Mouse (Mus musculus): ENCODE measurements at regions not wholly inside any gene's neighbourhood (a gene's known extent, or its start where the extent isn't known, plus 50 kb on each side); places are given as distances from the start of the nearest gene placed in this dataset.
A peak's percentile ranks its signal among the peaks of the same experiment; 100 is the strongest.

- WGBS: 74% methylated on average over 5 of the region's 5 CpGs
Observed at GRCm38 (mm10) chr8:103451381-103452018, 649.9 kb upstream of the Cdh5 start.

GRCm38 (mm10) chr8:103457176-103457575 is 644.2 kb upstream of the Cdh5 start:
- WGBS: 78% methylated on average over 6 of the region's 6 CpGs
- H3K4me1 ChIP-seq (ENCODE audit: control insufficient read depth, insufficient read depth, low read length): no peaks in the 10 kb centered on the region

More at GRCm38 (mm10) chr8:103451381-103452018, 649.9 kb upstream of the Cdh5 start:
- no peak for DNase-seq (ENCODE audit: extremely low read depth, low read depth, low spot score)
- no peaks in the 10 kb centered on the region for H3K27me3 ChIP-seq (ENCODE audit: control insufficient read depth, insufficient read depth, low read length)
- no peaks in the 10 kb centered on the region for H3K36me3 ChIP-seq (ENCODE audit: control insufficient read depth, insufficient read depth, low read length)
- no peak overlapping the region for H3K27ac ChIP-seq (replicated peaks; ENCODE audit: insufficient read depth, low read depth, low read length)
- H3K9ac ChIP-seq (ENCODE audit: low read depth, low read length): no peak overlapping the region
- H3K79me2 ChIP-seq (ENCODE audit: control insufficient read depth, insufficient read depth, low read length): no peaks in the 10 kb centered on the region
- TF ChIP-seq CTCF (IDR thresholded peaks at IDR 0.05; ENCODE audit: low read depth, low read length): no peak
- TF ChIP-seq POLR2A (IDR thresholded peaks at IDR 0.05; ENCODE audit: extremely low read depth, insufficient read depth, low read length): no peak
- H3K4me1 ChIP-seq (ENCODE audit: control insufficient read depth, insufficient read depth, low read length): no peaks in the 10 kb centered on the region
- no peak overlapping the region for H3K4me3 ChIP-seq (ENCODE audit: insufficient read depth, low read depth, low read length)

DNA sequence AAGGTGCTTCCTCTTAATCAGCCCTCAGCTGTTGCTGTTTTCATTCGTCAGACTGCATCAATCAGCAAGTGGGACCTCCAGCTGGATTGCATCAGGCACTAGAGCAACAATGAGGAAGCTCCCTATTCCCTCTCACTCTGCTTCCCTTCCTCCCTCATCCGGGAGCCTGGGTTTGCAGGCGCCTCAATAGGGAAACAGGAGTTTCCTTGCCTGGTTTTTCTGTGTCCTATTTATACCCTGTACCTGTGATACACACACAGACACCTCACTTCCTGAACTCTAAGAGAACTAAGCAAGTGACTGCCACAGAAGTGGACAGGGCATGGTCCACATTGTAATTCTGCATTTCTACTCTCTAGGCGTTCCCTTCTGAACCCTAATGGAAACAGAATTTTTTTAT is 637.9 kb upstream of the Cdh5 start:
- Histone ChIP-seq H3K27ac (replicated peaks; ENCODE audit: insufficient read depth, low read depth, low read length) (no peak overlapping the region), H3K4me1 (ENCODE audit: control insufficient read depth, insufficient read depth, low read length) (peaks cover 7% of the 10 kb centered on the region), H3K9ac (ENCODE audit: low read depth, low read length) (no peak overlapping the region), H3K79me2 (ENCODE audit: control insufficient read depth, insufficient read depth, low read length) (no peaks in the 10 kb centered on the region), H3K36me3 (ENCODE audit: control insufficient read depth, insufficient read depth, low read length) (no peaks in the 10 kb centered on the region), H3K27me3 (ENCODE audit: control insufficient read depth, insufficient read depth, low read length) (no peaks in the 10 kb centered on the region), H3K4me3 (ENCODE audit: insufficient read depth, low read depth, low read length) (no peak overlapping the region)
- WGBS: 69% methylated on average over 4 of the region's 4 CpGs
- TF ChIP-seq POLR2A (IDR thresholded peaks at IDR 0.05; ENCODE audit: extremely low read depth, insufficient read depth, low read length) (no peak), CTCF (IDR thresholded peaks at IDR 0.05; ENCODE audit: low read depth, low read length) (no peak)
- DNase-seq (ENCODE audit: extremely low read depth, low read depth, low spot score): no peak

More at GRCm38 (mm10) chr8:103457176-103457575, 644.2 kb upstream of the Cdh5 start:
- H3K9ac ChIP-seq (ENCODE audit: low read depth, low read length): no peak overlapping the region
- H3K27ac ChIP-seq (replicated peaks; ENCODE audit: insufficient read depth, low read depth, low read length): no peak overlapping the region
- H3K4me3 ChIP-seq (ENCODE audit: insufficient read depth, low read depth, low read length): no peak overlapping the region
- no peak for DNase-seq (ENCODE audit: extremely low read depth, low read depth, low spot score)
- TF ChIP-seq CTCF (IDR thresholded peaks at IDR 0.05; ENCODE audit: low read depth, low read length) (no peak), POLR2A (IDR thresholded peaks at IDR 0.05; ENCODE audit: extremely low read depth, insufficient read depth, low read length) (no peak)
- H3K27me3 ChIP-seq (ENCODE audit: control insufficient read depth, insufficient read depth, low read length): no peaks in the 10 kb centered on the region
- H3K79me2 ChIP-seq (ENCODE audit: control insufficient read depth, insufficient read depth, low read length): no peaks in the 10 kb centered on the region
- H3K36me3 ChIP-seq (ENCODE audit: control insufficient read depth, insufficient read depth, low read length): no peaks in the 10 kb centered on the region

DNA sequence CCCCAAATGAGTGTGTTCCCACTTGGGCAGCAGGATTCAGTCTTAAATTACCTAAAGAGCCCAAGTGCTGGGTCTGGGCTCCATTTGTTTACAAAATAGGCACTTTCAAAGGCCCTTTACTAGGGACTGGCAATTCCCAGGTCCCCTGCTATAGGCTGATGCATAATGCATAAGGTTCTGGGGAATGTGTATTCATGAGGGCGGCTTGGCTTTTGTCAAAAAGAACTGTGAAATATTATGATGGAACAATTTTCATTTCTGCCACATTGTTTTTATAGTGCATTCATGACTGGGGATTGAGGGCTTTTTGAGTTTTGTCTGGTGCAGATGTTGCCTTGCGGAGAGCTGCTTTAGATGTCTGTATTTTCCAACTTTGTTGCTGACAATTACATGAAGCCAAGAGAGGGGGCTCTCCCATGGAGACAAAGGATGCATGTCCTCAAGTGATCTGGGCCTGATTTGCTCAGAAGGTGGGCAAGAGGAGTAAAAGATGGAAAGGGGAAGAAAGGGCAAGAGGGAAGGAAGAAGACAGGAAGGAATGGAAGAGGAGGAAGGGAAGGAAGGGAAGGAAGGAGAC is 636.6 kb upstream of the Cdh5 start:
- WGBS: 97% methylated on average over 2 of the region's 2 CpGs
- DNase-seq (ENCODE audit: extremely low read depth, low read depth, low spot score): no peak
- Histone ChIP-seq H3K27ac (replicated peaks; ENCODE audit: insufficient read depth, low read depth, low read length) (no peak overlapping the region), H3K9ac (ENCODE audit: low read depth, low read length) (no peak overlapping the region), H3K79me2 (ENCODE audit: control insufficient read depth, insufficient read depth, low read length) (no peaks in the 10 kb centered on the region), H3K36me3 (ENCODE audit: control insufficient read depth, insufficient read depth, low read length) (no peaks in the 10 kb centered on the region), H3K4me3 (ENCODE audit: insufficient read depth, low read depth, low read length) (no peak overlapping the region), H3K4me1 (ENCODE audit: control insufficient read depth, insufficient read depth, low read length) (peaks cover 7% of the 10 kb centered on the region), H3K27me3 (ENCODE audit: control insufficient read depth, insufficient read depth, low read length) (no peaks in the 10 kb centered on the region)
- TF ChIP-seq POLR2A (IDR thresholded peaks at IDR 0.05; ENCODE audit: extremely low read depth, insufficient read depth, low read length) (no peak), CTCF (IDR thresholded peaks at IDR 0.05; ENCODE audit: low read depth, low read length) (no peak)

DNA sequence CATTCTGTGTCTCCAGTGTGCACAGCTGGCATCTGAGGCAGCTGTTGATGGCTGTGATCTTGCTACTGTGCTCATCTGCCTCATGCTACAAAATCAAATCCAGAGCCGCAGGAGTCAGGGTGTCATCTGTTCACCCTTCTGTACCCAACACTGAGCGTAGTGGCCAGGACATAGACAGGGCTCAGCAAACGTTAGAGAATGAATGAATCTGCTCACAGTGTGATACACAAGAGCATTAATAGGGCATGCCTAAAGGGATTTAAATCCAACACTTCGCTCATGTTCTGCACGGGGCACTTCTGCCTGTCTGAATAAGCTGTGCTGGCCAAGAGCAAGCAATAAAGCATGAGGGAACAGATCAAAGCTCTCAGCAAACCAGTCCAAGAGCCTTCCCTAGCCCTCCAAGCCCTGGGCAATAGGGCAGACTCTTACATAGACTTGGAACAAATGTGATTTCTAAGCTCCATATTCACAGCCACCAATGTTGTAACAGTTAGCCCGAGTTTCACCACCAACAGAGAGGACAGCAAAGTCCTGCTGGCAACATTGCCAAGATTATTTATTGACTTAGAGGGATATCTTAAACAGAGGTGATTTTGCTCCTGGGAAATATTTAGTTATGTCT is 633.8 kb upstream of the Cdh5 start:
- peaks cover 7% of the 10 kb centered on the region for H3K4me1 ChIP-seq (ENCODE audit: control insufficient read depth, insufficient read depth, low read length)
- no peaks in the 10 kb centered on the region for H3K36me3 ChIP-seq (ENCODE audit: control insufficient read depth, insufficient read depth, low read length)
- TF ChIP-seq CTCF (IDR thresholded peaks at IDR 0.05; ENCODE audit: low read depth, low read length) (no peak), POLR2A (IDR thresholded peaks at IDR 0.05; ENCODE audit: extremely low read depth, insufficient read depth, low read length) (no peak)
- 25% methylated on average over 6 of the region's 6 CpGs for WGBS
- no peaks in the 10 kb centered on the region for H3K79me2 ChIP-seq (ENCODE audit: control insufficient read depth, insufficient read depth, low read length)
- no peak overlapping the region for H3K9ac ChIP-seq (ENCODE audit: low read depth, low read length)
- no peak overlapping the region for H3K4me3 ChIP-seq (ENCODE audit: insufficient read depth, low read depth, low read length)
- peak; percentile 98 for DNase-seq (ENCODE audit: extremely low read depth, low read depth, low spot score)
- no peaks in the 10 kb centered on the region for H3K27me3 ChIP-seq (ENCODE audit: control insufficient read depth, insufficient read depth, low read length)
- H3K27ac ChIP-seq (replicated peaks; ENCODE audit: insufficient read depth, low read depth, low read length): no peak overlapping the region

- Histone ChIP-seq H3K27me3 (ENCODE audit: control insufficient read depth, insufficient read depth, low read length) (no peaks in the 10 kb centered on the region), H3K4me3 (ENCODE audit: insufficient read depth, low read depth, low read length) (no peak overlapping the region), H3K27ac (replicated peaks; ENCODE audit: insufficient read depth, low read depth, low read length) (no peak overlapping the region), H3K9ac (ENCODE audit: low read depth, low read length) (no peak overlapping the region), H3K36me3 (ENCODE audit: control insufficient read depth, insufficient read depth, low read length) (no peaks in the 10 kb centered on the region), H3K4me1 (ENCODE audit: control insufficient read depth, insufficient read depth, low read length) (peaks cover 7% of the 10 kb centered on the region), H3K79me2 (ENCODE audit: control insufficient read depth, insufficient read depth, low read length) (no peaks in the 10 kb centered on the region)
- no peak for DNase-seq (ENCODE audit: extremely low read depth, low read depth, low spot score)
- 74% methylated on average over 1 of the region's 1 CpGs for WGBS
- TF ChIP-seq CTCF (IDR thresholded peaks at IDR 0.05; ENCODE audit: low read depth, low read length): no peak
- TF ChIP-seq POLR2A (IDR thresholded peaks at IDR 0.05; ENCODE audit: extremely low read depth, insufficient read depth, low read length): no peak
Observed at GRCm38 (mm10) chr8:103469049-103469448, 632.4 kb upstream of the Cdh5 start.
